Comparison of ENCODE assay signal across 8 mouse cellular contexts in genomic region chr11:52297352-52297751, GRCm38 (mm10). TPM values are rescaled to one million over a fixed set of nuclear protein-coding genes. Genes with fewer than 3 reads are reported as not detected.
DNase-seq lines count a peak whose midpoint lies in the region; ATAC-seq and TF ChIP-seq lines count a peak whose summit lies in the region.

No protein-coding gene starts in this region.

- whole genome bisulfite sequencing in limb, embryonic 11.5 days, result 11% methylated on average over 9 of the region's 9 CpGs
- WGBS in neural tube, embryonic 11.5 days, result 12% methylated on average over 9 of the region's 9 CpGs

- no peak overlapping the region for H3K27ac ChIP-seq in limb, embryonic 11.5 days (replicated peaks; ENCODE audit: low read depth, low read length)
- H3K27ac ChIP-seq in neural tube, embryonic 11.5 days (ENCODE audit: low read depth, low read length), result no peak overlapping the region
- no peak overlapping the region for H3K27ac ChIP-seq in testis, adult 2 months (ENCODE audit: control insufficient read depth, insufficient read depth, low read depth, low read length)

- peak; percentile 85 for TF ChIP-seq CTCF in testis, adult 2 months (IDR thresholded peaks at IDR 0.05; ENCODE audit: control insufficient read depth, insufficient read depth, insufficient replicate concordance, low read depth, low read length)

- DNase-seq in 3134 (ENCODE audit: extremely low read depth, insufficient read length, low spot score), result peak; percentile 38
- DNase-seq in cerebellum, postnatal 4 days (ENCODE audit: low spot score in 2 of 2), result peak; percentile 58 to 76
- DNase-seq in gastrocnemius, postnatal 14 days, result peak; percentile 76
- DNase-seq in kidney, adult 8-10 months, result peak; percentile 55 to 80
- peak; percentile 85 for DNase-seq in limb, embryonic 11.5 days (ENCODE audit: low spot score)
- peak; percentile 82 for DNase-seq in neural tube, embryonic 11.5 days (ENCODE audit: low spot score)

- H3K27me3 ChIP-seq in limb, embryonic 11.5 days (ENCODE audit: control insufficient read depth, insufficient read depth, low read length), result no peaks in the 10 kb centered on the region
- no peaks in the 10 kb centered on the region for H3K27me3 ChIP-seq in neural tube, embryonic 11.5 days (ENCODE audit: control insufficient read depth, insufficient read depth, low read length)
- no peaks in the 10 kb centered on the region for H3K27me3 ChIP-seq in testis, adult 2 months (ENCODE audit: control insufficient read depth, insufficient read depth, low read length)

- H3K4me3 ChIP-seq in limb, embryonic 11.5 days (ENCODE audit: low read depth, low read length), result no peak overlapping the region
- no peak overlapping the region for H3K4me3 ChIP-seq in neural tube, embryonic 11.5 days (ENCODE audit: low read depth, low read length)
- H3K4me3 ChIP-seq in testis, adult 2 months (ENCODE audit: control insufficient read depth, low read depth, low read length), result no peak overlapping the region

- no peaks in the 10 kb centered on the region for H3K9me3 ChIP-seq in limb, embryonic 11.5 days (ENCODE audit: control insufficient read depth, low read length)
- H3K9me3 ChIP-seq in neural tube, embryonic 11.5 days (ENCODE audit: control insufficient read depth, low read length), result no peaks in the 10 kb centered on the region

- H3K4me1 ChIP-seq in limb, embryonic 11.5 days (ENCODE audit: control insufficient read depth, insufficient read depth, low read length), result no peaks in the 10 kb centered on the region
- no peaks in the 10 kb centered on the region for H3K4me1 ChIP-seq in neural tube, embryonic 11.5 days (ENCODE audit: control insufficient read depth, insufficient read depth, low read length)
- peaks cover 9% of the 10 kb centered on the region for H3K4me1 ChIP-seq in testis, adult 2 months (ENCODE audit: control insufficient read depth, insufficient read depth, low read length)

- ATAC-seq in activated CD4-positive, CD25-positive, alpha-beta regulatory T cell, adult 4 months, result peak; percentile 22
- no peak for ATAC-seq in limb, embryonic 11.5 days (ENCODE audit: insufficient number of reproducible peaks, low FRiP score, low TSS enrichment, low read depth)
- no peak for ATAC-seq in neural tube, embryonic 11.5 days (ENCODE audit: insufficient read depth, low FRiP score, low TSS enrichment)

- no peak overlapping the region for H3K4me2 ChIP-seq in limb, embryonic 11.5 days (ENCODE audit: low read depth, severe bottlenecking)
- no peak overlapping the region for H3K4me2 ChIP-seq in neural tube, embryonic 11.5 days (ENCODE audit: low read depth)

- no peaks in the 10 kb centered on the region for H3K36me3 ChIP-seq in limb, embryonic 11.5 days (ENCODE audit: control insufficient read depth, insufficient read depth, low read length)
- H3K36me3 ChIP-seq in neural tube, embryonic 11.5 days (ENCODE audit: control insufficient read depth, insufficient read depth, low read length), result no peaks in the 10 kb centered on the region
- H3K36me3 ChIP-seq in testis, adult 2 months (ENCODE audit: control insufficient read depth, insufficient read depth, low read length), result no peaks in the 10 kb centered on the region

- H3K9ac ChIP-seq in limb, embryonic 11.5 days (ENCODE audit: low read length), result no peak overlapping the region
- no peak overlapping the region for H3K9ac ChIP-seq in neural tube, embryonic 11.5 days (ENCODE audit: low read length)

- no peak for TF ChIP-seq POLR2A in testis, adult 2 months (IDR thresholded peaks at IDR 0.05; ENCODE audit: control insufficient read depth, low read depth, low read length)

- intact Hi-C loops in gastrocnemius, postnatal 14 days (cut with DNase I; ENCODE audit: low total_unique reads), result loop anchor here (5.0 kb wide), 1 partner anchor 40 kb away; no protein-coding TSS in a partner anchor

RNA-seq across cellular contexts. Expression of gene Tcf7, which starts 14.5 kb away (rescaled TPM):
- polyA plus RNA-seq in activated CD4-positive, CD25-positive, alpha-beta regulatory T cell, adult 4 months (2017; shearing (Covaris generic)), result 100 to 1,000 TPM; 227 to 315 TPM
- 1 to 10 TPM; 1.9 to 2.0 TPM for total RNA-seq in gastrocnemius, postnatal 14 days (2021)
- 19.4 and 20.8 TPM in 2 replicates for polyA plus RNA-seq in limb, embryonic 11.5 days (2014; fragmentation: Nextera tagmentation; extraction: Ambion mirVana)
- 10.6 and 12.7 TPM in 2 replicates for polyA plus RNA-seq in neural tube, embryonic 11.5 days (2014; fragmentation: Nextera tagmentation; extraction: Ambion mirVana)
- 8.3 and 9.0 TPM in 2 replicates for polyA plus RNA-seq in testis, adult 2 months (2012; rRNA removed)

Comparison
In these comparisons a context has a peak if more than half of its experiments do, and no peak if none do; other contexts are left out.
1. RNA of gene Tcf7, which starts 14.5 kb away (polyA plus RNA-seq): 227 to 315 TPM in activated CD4-positive, CD25-positive, alpha-beta regulatory T cell, adult 4 months; 19.4 to 20.8 TPM in limb, embryonic 11.5 days, 10.6 to 12.7 TPM in neural tube, embryonic 11.5 days and 8.3 to 9.0 TPM in testis, adult 2 months; every median in the first group is over 10 times any median in the second.
2. Peak in every context shown above with its lines, with median percentiles within 50 percentile points of each other: DNase-seq.